Mouse (Mus musculus) E14TG2a.4 (cell line): ENCODE data around the gene Chil5.

Experiments
- CTCF ChIP-seq: conservative IDR thresholded peaks from 2 replicates; pipeline ENCODE4 v1.5.1; 2014; ENCODE audit warnings: low read length
- NANOG ChIP-seq: IDR thresholded peaks from 2 replicates; pipeline ENCODE4 v1.6.1; 2014; ENCODE audit warnings: borderline replicate concordance, low read length, mixed read lengths

GRCm38 (mm10) chr3:106001416-106002370, 30.9 kb downstream of the Chil5 start:
- no peak for TF ChIP-seq CTCF
- TF ChIP-seq NANOG = no peak
